Mouse (Mus musculus): ENCODE data around the gene P2ry2.

GRCm38 (mm10) chr7:101006201-101006600, 6.5 kb downstream of the P2ry2 start:
- no peak for TF ChIP-seq CTCF (IDR thresholded peaks at IDR 0.05; ENCODE audit: low read depth)
- no peak for TF ChIP-seq EP300 (IDR thresholded peaks at IDR 0.05; ENCODE audit: low read depth)

All from heart, postnatal 0 days (tissue).